Comparison of ENCODE assay signal across 8 mouse cellular contexts in genomic region chr4:136052534-136053246, GRCm38 (mm10). TPM values are rescaled to one million over a fixed set of nuclear protein-coding genes. Genes with fewer than 3 reads are reported as not detected.
DNase-seq lines count a peak whose midpoint lies in the region; ATAC-seq and TF ChIP-seq lines count a peak whose summit lies in the region.

No protein-coding gene starts in this region.

- peaks cover 9% of the 10 kb centered on the region for H3K36me3 ChIP-seq in forebrain, embryonic 11.5 days (ENCODE audit: control insufficient read depth, insufficient read depth, low read length)
- H3K36me3 ChIP-seq in neural tube, embryonic 12.5 days: peaks cover 38% of the 10 kb centered on the region

- H3K4me2 ChIP-seq in forebrain, embryonic 11.5 days (ENCODE audit: low read depth, low read length, severe bottlenecking): peak overlapping the region; percentile 93
- H3K4me2 ChIP-seq in neural tube, embryonic 12.5 days (replicated peaks): peak overlapping the region; percentile 95

- peak; percentile 48 for ATAC-seq in activated CD4-positive, CD25-positive, alpha-beta regulatory T cell, adult 4 months
- peak; percentile 81 for ATAC-seq in forebrain, embryonic 11.5 days (replicated peaks; ENCODE audit: low FRiP score)
- peak; percentile 90 for ATAC-seq in neural tube, embryonic 12.5 days (ENCODE audit: low FRiP score, low read depth)

- TF ChIP-seq CTCF in lung, adult 2 months (IDR thresholded peaks at IDR 0.05; ENCODE audit: insufficient read depth, low read length): no peak

- H3K4me3 ChIP-seq in lung, adult 2 months (replicated peaks; ENCODE audit: extremely low read depth, low read depth, low read length): peak overlapping the region; percentile 99
- peak overlapping the region; percentile 96 for H3K4me3 ChIP-seq in forebrain, embryonic 11.5 days (ENCODE audit: low read depth, low read length)
- H3K4me3 ChIP-seq in neural tube, embryonic 12.5 days: peak overlapping the region; percentile 97

- H3K9me3 ChIP-seq in forebrain, embryonic 11.5 days (ENCODE audit: control insufficient read depth, low read length): no peaks in the 10 kb centered on the region
- H3K9me3 ChIP-seq in neural tube, embryonic 12.5 days: no peaks in the 10 kb centered on the region

- under 1% methylated on average over 50 of the region's 50 CpGs for WGBS in lung, adult 2 months
- under 1% methylated on average over 50 of the region's 50 CpGs for WGBS in forebrain, embryonic 11.5 days
- WGBS in neural tube, embryonic 12.5 days: under 1% methylated on average over 50 of the region's 50 CpGs

- no peaks in the 10 kb centered on the region for H3K27me3 ChIP-seq in forebrain, embryonic 11.5 days (ENCODE audit: control insufficient read depth, insufficient read depth, low read length)
- H3K27me3 ChIP-seq in neural tube, embryonic 12.5 days (replicated peaks): no peaks in the 10 kb centered on the region

- DNase-seq in lung, adult 2 months: no peak
- DNase-seq in lung, postnatal 4 days: no peak
- peak; percentile 62 for DNase-seq in forebrain, embryonic 11.5 days (ENCODE audit: low spot score)
- DNase-seq in kidney, postnatal 4 days: peak; percentile 62 to 79
- DNase-seq in gastrocnemius, adult 18-20 months (ENCODE audit: low spot score): no peak
- no peak for DNase-seq in adrenal gland, postnatal 25 days

- H3K4me1 ChIP-seq in lung, adult 2 months (ENCODE audit: control insufficient read depth, insufficient read depth, low read length): peaks cover 7% of the 10 kb centered on the region; the same call in 1 of the 2 replicates
- H3K4me1 ChIP-seq in forebrain, embryonic 11.5 days (replicated peaks; ENCODE audit: control insufficient read depth, insufficient read depth, low read length): peaks cover 11% of the 10 kb centered on the region; the same call in 1 of the 2 replicates
- H3K4me1 ChIP-seq in neural tube, embryonic 12.5 days: peaks cover 18% of the 10 kb centered on the region

- H3K9ac ChIP-seq in forebrain, embryonic 11.5 days (ENCODE audit: low read length): peak overlapping the region; percentile 99
- H3K9ac ChIP-seq in neural tube, embryonic 12.5 days: peak overlapping the region; percentile 97

- peak overlapping the region; percentile 81 for H3K27ac ChIP-seq in forebrain, embryonic 11.5 days (ENCODE audit: low read depth, low read length)
- peak overlapping the region; percentile 60; the same call in 1 of the 2 replicates for H3K27ac ChIP-seq in neural tube, embryonic 12.5 days

- TF ChIP-seq POLR2A in lung, adult 2 months (IDR thresholded peaks at IDR 0.05; ENCODE audit: borderline replicate concordance, extremely low read depth, low read depth, low read length): no peak

RNA-seq across cellular contexts. Expression of gene Rpl11, which starts 0.5 kb away (rescaled TPM):
- polyA plus RNA-seq in lung, adult 2 months (2012; rRNA removed): 181 and 218 TPM in 2 replicates
- polyA plus RNA-seq in activated CD4-positive, CD25-positive, alpha-beta regulatory T cell, adult 4 months (2017; shearing (Covaris generic)): 1,000 to 10,000 TPM; 1,145 to 1,405 TPM
- polyA plus RNA-seq in forebrain, embryonic 11.5 days (2014; fragmentation: Nextera tagmentation; extraction: Ambion mirVana): 388 and 392 TPM in 2 replicates
- 293 and 294 TPM in 2 replicates for polyA plus RNA-seq in neural tube, embryonic 12.5 days (2016; fragmentation: Nextera tagmentation; extraction: Ambion mirVana)
- total RNA-seq in gastrocnemius, adult 18-20 months (2021): 100 to 1,000 TPM; 249 to 252 TPM
- total RNA-seq in adrenal gland, postnatal 25 days (2021): 605 and 780 TPM in 2 replicates

RNA-seq across cellular contexts. Expression of gene Eloa, which starts 31.1 kb away (rescaled TPM):
- polyA plus RNA-seq in lung, adult 2 months (2012; rRNA removed): 8.5 and 11.7 TPM in 2 replicates
- polyA plus RNA-seq in activated CD4-positive, CD25-positive, alpha-beta regulatory T cell, adult 4 months (2017; shearing (Covaris generic)): 10 to 100 TPM; 50.0 to 57.9 TPM
- 41.0 and 43.9 TPM in 2 replicates for polyA plus RNA-seq in forebrain, embryonic 11.5 days (2014; fragmentation: Nextera tagmentation; extraction: Ambion mirVana)
- polyA plus RNA-seq in neural tube, embryonic 12.5 days (2016; fragmentation: Nextera tagmentation; extraction: Ambion mirVana): 32.1 and 35.0 TPM in 2 replicates
- total RNA-seq in gastrocnemius, adult 18-20 months (2021): 10 to 100 TPM; 62.0 to 62.3 TPM
- 40.8 and 42.3 TPM in 2 replicates for total RNA-seq in adrenal gland, postnatal 25 days (2021)

Comparison
In these comparisons a context has a peak if more than half of its experiments do, and no peak if none do; other contexts are left out.
1. DNase-seq: peak in forebrain, embryonic 11.5 days (single experiment) and kidney, postnatal 4 days (2 of 2); none in lung, adult 2 months (single experiment), lung, postnatal 4 days (0 of 2), gastrocnemius, adult 18-20 months (single experiment) and adrenal gland, postnatal 25 days (single experiment).
2. Peak in every context shown above with its lines, with median percentiles within 50 percentile points of each other: H3K4me3 ChIP-seq and ATAC-seq.